Mouse (Mus musculus): ENCODE results near the gene Pdilt.
"Not testable (repeated sequence)": the region's sequence is repeated elsewhere in the genome, so short reads cannot be mapped to it uniquely, and the experiment has no call there.

Gene Pdilt

DNA sequence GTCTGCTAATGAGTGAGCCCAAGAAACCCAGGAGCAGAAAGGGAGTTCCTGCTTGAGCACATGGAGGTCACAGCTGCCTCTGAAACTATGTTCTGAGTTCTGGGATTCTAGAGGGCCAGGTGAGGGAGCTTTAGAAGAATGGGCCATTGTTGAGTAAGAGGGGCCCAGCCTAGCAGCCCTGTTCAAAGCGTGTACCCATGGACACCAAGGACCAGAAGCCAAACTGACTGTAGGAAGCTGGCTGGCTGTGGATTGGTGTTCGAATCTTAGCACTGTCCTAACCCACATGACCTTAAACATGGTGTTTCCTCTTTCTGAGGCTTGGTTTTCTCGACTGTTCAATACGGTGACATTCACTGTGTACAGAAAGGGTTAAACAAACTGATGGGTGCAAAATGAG lies at the start of gene Pdilt:
Gene Pdilt (minus strand): TSS at position 101 of the 400 bp plus-strand sequence.
- no peak for DNase-seq

DNA sequence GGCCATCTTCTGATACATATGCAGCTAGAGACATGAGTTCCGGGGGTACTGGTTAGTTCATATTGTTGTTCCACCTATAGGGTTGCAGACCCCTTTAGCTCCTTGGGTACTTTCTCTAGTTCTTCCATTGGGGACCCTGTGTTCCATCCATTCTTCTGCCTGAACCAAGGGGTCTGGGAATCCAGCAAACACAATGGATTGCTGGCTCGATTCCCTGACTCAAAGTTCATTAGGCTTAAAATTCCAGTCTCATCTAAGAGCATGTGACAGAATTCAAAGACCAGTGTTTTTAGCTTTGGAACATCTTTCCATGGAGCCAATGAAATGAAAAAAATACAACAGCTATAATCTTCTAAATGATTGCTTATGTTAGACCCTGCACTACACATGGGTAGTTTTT lies 39.2 kb upstream of the Pdilt start:
- DNase-seq, result not testable (repeated sequence)

DNA sequence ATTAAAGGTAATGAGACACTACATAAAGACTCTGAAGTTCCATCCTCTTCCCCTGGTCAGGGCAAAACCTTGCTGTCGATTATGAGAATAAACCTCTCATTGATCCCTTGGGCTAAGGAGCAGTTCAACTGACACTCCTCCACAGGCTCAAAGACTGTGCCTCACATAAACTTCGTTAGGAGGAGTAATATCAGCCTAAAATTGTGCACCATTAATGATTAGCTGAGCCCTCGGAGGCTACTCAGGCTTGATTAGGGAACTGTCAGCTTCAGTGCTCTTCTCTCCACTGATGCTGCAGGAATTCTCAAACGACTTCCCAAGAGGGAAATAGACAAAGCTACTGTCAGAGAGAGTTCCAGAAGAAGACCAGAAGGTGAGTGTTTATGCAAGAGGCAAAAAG lies 38.2 kb upstream of the Pdilt start:
- no peak for DNase-seq

DNA sequence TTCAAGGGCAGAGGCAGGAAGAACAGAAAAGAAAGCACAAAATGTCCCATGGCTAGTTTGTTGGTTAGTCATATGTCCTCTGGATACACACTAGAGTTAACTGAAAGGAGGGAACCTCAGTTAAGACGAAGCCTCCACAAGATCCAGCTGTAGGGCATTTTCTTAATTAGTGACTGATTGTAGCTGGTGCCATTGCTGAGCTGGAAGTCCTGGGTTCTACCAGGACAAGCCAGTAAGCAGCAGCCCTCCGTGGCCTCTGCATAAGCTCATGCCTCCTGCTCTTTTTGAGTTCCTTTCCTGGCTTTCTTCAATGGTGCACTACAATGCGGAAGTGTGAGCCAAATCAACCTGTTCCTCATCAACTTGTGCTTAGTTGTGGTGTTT lies 37.2 kb upstream of the Pdilt start:
- no peak for DNase-seq

DNA sequence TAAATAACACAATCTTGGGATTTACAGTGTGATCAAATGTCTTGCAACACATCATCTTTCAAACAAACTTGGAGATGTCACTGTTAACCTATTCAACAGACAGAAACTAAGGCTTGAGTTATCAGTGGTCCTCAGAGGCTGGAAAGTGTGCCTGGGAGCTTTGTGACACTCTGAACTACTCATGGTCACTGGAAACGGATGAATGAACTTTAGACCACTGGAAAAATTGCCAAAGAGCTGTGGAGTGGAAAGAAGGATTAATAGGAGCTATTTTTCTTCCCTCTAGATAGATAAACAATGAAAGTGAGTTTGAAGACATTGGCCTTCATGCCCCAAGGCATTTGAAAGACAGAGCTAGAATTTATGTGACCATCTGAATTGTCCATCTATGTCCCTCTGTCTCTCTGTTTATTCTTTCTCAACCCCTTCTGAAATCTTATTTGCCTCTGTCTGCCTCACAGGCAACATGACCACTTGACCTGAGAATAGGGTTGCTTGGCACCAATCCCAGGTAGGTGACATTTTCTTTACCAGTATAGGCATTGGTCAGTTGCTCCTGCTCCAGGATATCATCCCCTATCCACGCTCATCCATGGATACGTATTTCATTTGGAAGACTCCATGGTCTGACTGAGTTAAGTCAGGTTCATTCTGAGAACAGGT lies 36.6 kb upstream of the Pdilt start:
- DNase-seq, result no peak

DNA sequence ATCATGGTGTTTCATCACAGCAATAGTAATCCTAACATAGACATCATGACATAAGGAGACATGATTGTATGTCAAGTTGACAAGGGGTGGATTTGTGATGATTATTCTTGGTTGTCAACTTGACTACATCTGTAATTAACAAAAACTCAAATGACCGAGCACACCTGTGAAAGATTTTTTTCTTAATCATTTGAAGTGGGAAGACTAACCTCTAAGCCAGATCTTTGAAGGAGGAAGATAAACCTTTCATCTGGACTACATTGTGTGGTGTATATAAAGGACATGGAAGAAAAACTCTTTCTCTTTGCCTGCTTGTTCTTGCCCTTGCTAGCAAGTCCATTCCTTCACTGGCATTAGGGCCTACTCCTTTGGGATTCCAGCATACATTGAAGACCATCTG lies 30.8 kb upstream of the Pdilt start, which contains the start of gene Acsm2:
Gene Acsm2 (plus strand): TSS at position 301 of the 400 bp plus-strand sequence.
- DNase-seq, result no peak

DNA sequence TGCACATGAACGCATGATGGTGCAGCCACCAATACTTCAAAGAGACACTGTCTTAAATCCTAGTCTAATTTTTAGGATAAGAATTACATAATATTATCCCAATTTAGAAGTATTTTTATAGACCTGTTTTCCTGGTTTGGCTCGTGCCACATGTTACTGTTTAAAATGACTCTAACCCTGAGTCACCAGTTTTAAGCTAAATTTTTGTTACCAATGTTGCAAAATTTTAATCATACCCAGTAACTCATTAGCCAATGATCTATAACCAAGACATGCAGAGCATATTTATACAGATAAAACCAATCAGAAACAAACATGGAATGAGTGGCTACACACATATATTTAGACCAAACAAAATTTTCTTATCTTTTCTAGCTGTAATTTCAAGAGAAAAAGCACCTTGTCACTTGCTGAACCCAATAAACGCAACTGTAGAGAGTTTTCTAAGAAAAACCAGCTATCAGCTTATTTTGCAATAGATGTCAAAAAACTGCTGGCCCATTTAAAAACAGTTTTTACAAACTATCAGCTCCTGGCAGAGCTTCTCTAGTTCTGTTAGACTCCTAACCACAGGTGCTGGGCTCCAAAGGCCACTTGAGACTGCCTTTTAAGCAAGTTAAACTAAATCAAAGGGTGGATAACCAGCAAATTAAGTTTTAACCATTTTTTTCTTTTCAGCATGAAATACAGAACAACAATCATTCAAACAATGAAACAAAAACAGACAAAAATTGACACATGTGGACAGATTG lies 27.4 kb upstream of the Pdilt start:
- DNase-seq, result no peak

DNA sequence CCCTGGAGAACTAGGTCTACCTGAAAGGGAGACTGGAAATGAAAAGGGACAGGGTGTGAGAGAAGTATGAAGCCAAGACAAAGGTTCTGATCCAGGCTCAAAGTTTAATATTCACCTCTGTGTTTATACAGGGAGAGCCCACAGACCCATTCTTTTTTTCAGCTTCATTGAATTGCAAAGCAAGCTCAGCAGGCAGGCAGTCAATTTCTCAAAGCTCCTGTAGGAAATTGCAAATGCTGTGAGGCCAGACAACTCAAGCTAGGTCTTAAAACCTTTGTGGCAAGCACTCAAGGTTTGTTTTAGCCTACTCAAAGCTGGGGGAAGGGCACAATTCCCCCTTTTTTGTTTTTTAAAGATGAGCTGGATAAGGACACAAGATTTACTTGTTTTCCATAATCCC lies 22.3 kb upstream of the Pdilt start:
- DNase-seq, result no peak

DNA sequence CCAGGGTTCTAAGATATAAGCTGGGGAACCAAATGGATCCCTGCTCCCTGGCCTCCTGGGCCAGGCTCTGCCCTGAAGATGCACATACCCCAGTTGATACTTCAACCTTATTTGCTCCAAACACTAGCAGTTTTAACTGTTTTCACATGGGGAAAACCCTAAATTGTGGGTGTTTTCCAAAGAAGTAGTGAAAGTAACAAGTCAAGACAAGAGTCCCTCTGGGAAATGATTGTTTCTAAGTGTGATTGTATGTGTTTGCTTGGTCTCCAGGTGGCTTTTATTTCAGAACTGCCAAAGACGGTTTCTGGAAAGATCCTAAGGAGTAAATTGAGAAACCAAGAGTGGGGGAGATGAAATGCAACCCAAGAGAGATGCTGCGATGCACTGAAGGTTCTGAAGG lies 19.2 kb upstream of the Pdilt start:
- no peak for DNase-seq

DNA sequence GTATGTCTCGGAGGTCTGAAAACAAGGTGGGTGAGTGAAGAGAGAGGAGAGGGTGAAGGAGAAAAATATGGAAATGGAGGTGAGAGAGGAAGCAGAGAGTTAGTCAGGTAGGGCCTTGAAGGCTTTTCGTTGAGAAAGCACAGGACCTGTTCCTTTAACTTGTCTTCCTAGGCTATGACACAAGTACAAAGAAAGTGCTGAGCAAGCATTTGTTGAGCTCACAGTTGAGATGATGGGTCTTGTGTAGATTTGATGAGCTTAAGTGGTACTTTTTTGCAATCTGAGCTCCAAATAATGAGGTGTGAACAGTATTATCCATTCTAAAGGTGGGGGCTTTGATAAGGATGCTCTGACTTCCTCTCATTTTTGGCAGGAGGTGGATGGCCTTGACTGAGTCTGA lies 11.1 kb upstream of the Pdilt start:
- DNase-seq, result no peak

DNA sequence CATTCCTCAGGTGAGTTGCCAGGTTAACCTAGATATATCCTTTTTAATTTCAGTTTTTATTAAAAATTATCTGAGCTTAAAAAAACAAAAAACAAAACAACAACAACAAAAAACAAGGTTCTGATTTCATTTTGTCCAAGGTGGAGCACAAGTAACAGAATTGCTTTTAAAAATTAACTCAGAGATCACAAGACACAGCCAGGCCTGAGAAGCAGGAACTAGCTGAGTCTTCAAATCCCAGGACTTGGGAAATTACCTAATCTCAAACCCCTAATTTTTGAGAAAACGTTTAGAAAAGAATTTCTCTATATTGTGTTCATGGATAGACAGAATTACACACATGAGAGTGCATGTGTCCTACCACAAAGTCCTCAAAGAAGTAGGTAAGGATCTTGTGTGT lies 9.6 kb upstream of the Pdilt start:
- DNase-seq, result no peak

DNA sequence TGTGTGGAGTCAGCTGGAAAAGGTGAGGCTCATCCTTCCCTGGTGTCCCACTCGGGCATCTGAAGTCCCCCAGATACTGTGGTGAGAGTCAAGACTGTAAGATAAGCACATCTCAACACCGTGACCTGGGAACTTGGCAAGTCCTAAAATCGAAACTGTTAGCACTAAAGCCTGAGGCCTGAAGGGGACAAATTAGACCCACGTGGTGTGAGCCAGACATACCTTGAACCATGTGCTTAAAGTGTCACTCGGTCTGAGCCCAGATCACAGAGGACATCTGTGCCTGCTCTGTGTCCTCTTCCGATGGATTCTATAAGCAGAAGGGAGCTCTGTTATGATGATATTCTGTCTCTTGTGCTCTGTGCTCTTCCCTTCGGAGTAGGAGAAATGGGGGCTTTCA lies 5.3 kb upstream of the Pdilt start:
- no peak for DNase-seq

DNA sequence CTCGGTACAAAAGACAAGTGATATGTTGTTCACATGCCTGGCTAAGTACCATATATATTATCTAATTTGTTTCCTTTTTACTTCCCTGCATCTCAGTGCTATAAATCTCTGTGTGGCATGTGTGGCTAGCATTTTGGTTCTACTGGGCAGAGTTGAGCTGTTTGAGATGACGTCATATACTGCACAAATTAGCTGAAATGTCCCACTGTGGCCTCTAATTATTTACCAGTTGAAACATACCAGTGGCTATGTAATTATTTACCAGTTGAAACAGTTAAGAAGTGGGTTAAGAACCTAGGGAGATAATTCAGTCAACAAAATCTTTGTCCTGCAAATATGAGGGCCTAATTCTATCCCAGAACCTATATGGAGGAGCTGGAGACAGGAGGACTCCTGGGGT lies 4.3 kb upstream of the Pdilt start:
- DNase-seq, result no peak

DNA sequence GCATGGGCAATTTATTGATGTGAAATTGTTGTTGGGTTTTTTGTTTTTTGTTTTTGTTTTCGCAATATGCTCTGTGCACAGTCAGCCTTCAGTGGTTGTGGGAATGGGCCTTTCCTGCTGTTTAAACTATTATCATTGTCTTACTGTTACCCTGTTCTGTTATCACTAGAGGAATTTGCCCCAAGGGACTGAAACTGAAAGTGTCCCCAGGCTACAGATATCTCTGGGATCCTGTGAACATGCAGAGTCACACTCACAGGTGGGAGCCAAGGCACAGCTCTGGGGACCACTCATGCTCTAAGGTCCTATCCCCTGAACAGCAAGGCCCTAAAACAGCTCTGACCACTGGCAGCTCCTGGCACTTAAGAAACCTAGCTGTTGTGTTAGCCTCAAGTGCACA lies 3.8 kb upstream of the Pdilt start:
- no peak for DNase-seq

DNA sequence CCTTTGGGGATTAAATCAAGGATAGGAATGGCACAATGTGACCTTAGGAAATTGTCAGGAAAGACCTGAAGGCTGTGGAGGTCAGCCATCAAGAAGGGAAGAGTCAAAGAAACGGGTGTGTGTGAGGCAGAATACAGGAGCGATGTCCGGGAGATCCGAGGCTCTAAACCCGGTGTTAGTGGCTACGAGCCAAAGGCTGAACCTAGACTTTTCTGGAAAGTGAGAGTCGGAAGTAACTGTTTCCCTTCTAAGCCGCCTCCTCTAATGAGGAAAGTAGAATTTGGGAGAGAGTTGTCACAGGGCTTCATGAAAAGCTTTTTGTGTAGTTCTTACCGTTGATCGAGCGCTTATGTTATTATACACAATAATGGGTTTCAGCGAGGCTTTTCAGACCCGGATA lies 3.2 kb upstream of the Pdilt start:
- no peak for DNase-seq

DNA sequence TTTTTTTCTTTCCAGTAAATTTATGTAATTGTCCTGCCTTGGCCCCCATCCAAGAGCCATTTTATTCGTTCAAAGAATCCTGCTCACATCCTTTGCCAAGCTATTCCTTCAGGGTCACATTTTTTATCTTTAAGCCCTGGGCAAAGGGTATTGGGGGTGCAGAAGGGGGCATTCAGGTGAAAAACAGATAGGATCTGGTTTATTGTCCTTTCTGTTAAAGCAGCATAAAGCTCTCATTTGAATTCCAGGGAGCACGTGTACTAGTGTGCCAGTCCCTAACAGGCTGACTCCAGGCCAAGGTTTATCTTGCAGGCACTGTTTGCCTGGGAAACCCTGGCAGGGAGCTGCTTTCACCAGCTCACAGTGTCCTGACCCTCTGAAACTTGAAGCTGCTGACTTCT lies 2.6 kb upstream of the Pdilt start:
- DNase-seq, result no peak

DNA sequence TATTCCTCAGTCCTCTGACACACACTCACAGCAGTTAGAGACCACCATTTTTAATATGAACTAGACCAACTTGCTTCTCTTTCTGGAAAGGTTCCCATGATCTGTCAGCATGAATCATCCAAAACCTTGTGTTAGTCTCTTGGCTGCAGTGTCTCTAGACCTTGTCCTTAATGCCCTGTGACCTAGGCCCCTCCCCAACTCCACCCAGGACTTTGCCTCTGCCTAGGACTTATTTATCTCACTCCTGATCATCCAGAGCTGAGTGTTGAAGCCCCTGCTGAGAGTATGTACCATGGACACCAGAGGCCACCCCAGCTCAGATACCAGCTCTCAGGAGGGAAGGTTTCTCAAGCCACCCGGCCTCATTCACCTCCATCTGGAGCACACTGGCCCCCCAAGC lies 904 bp downstream of the Pdilt start:
- no peak for DNase-seq

DNA sequence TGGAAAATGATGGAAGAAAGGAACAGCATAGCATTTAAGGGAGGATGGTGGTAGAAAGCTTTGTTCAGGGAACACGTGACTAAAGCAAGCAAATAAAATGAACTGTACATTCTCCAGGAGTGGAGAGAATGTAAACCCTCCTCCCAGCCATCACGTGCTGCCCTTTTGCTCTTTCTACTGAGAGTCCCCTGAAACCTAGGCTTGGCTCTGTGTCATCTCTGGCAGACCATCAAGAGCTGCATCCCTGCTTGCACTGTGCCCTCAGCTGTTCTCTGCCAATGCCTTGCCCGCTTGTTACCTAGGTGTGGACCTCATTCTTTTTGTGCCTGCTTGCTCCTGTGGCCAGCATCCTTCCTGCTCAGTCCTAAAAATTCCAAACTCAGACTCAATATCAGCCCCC lies 1.5 kb downstream of the Pdilt start:
- no peak for DNase-seq

DNA sequence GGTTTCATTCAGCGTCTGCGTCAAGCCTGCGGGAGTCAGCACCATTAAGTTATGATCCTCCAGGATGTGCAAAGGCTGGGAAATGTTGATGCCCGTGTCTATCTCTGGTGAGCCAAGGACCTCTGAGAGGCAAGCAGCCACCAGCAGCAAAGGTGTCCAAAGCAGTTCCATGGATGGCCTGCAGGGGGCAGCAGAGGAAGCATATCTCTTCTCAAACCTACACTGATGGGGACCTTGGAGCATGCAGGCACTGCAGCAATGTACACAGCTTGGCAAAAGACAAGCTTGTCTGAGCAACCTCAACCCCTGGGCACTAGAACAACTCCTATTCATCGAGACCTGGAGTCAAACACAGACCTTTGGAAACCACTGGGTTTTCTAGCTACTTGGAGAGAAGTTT lies 3.6 kb downstream of the Pdilt start:
- DNase-seq, result peak; percentile 55

DNA sequence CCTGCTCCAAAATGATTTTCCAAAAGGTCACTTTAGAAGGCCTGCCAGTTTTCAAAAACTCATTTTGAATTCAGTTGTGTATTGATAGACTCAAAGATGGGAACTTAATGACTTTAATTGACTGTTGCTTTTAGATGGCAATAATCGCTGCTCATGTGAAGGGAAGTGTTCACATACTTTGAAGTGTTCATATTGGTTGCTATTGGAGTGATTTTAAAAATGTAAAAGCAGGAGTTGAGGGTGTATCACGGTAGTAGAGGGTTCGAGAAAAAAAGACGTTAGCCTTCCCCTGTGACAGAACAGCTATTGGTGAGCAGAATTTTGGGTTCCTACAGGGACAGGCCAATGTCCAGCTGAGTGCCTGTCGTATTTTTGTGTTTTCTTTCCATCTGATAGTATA lies 4.1 kb downstream of the Pdilt start, which contains the start of gene Acsm5:
Gene Acsm5 (plus strand): TSS at position 301 of the 400 bp plus-strand sequence.
- no peak for DNase-seq

DNA sequence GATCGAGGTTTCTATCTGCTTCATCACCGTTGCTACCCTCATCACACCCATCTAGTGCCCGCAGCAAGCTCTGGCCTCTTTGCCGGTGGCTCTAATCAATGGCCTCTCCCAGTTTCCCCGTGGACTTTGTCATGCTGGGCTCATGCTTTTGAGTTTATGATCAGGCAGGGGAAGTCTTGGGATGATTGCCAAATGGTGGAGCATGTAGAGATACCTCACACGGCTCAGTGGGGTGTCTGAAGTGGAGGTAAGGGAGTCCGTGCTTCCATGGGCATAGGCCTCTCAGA lies 7.1 kb downstream of the Pdilt start:
- no peak for DNase-seq

DNA sequence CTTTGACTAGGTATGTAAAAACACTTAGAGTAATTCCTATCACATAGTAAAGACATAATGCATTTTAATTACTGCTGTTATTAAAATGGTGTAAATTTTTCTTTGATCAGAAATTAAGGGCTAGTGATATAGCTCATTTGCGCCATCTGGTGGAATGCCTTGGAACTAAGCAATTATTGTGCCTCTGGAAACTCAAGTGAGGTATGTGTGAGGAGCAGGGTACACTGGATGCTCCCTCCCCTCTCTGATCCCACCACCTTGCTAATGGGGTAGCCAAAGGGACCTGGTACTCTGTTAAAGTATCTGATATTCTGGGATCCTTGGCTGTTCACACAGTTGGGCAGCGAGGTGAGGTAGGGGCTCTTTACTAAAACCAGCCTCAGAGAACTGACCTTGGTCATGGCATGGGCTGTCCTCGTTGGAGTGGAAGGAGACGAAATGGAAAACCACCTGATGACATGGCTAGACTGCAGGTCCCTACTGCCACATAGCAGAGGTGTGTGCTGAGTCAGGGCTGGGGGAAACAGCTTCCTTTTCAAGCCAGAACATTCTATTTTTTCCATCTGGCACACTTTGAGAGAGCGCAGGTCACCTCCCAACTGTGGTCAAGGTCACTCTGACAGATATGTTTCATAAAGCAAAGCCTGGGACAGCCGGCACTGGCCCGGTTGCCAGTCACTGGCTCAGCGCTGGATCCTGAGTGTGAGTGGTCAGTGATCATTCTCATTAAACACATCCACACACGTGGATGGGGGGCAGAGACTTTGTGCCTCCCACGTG lies 7.6 kb downstream of the Pdilt start:
- DNase-seq, result peak; percentile 53

DNA sequence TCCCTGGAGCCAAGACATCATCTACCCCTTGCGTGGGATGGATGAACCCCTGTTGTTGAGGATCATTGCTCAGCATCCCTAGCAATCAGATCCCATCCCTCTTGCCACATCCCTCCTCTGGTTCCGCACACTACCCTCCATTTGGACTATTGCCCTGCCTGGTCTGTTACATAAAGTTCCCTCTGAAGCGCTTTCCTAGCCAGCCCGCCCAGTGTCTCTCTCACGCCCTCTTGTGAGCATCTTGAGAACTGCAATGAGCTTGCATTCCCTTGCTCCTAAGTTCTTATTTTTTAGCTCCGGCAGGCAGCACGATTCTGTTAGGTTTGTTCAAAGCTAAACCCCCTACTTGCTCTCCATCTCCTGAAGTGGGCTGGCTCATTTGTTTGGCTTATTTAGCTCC lies 10.2 kb downstream of the Pdilt start:
- peak; percentile 51 for DNase-seq

DNA sequence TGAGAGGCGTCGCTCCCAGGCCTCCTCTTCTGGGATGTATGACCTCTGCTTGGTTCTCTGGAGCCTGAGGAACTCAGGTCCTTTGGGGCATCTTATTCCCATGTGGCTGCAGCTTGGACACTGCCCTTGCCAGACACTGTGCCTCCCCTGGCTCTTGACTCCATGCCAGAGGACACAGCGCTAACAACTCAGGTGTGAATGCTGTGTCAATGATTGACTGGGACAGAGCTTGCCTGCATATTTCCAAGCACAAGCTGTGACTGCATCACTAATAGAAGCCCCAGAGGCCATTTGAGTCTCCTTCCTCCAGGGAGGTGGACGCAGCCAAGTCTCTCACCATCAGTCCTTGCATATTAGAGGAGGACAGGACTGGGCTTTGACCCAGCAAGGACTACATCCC lies 12.1 kb downstream of the Pdilt start:
- no peak for DNase-seq

Data from embryo, embryonic 11 days (tissue).